Mouse (Mus musculus) cerebellum, adult 8-10 months (tissue): ENCODE measurements around the gene Tomm34.

Experiments
- DNase-seq: peaks from one replicate; pipeline ENCODE4 v3.0.0; 2022

Gene Tomm34

GRCm38 (mm10) chr2:164070765-164071436, at the start of gene Tomm34:
TSS of gene Tomm34 (minus strand) at chr2:164071169.
- DNase-seq, result peak; percentile 92

GRCm38 (mm10) chr2:164119503-164119902, 48.5 kb upstream of the Tomm34 start:
- DNase-seq, result no peak

GRCm38 (mm10) chr2:164115531-164115930, 44.6 kb upstream of the Tomm34 start:
- DNase-seq, result no peak

GRCm38 (mm10) chr2:164114051-164114450, 43.1 kb upstream of the Tomm34 start:
- no peak for DNase-seq

GRCm38 (mm10) chr2:164111546-164111945, 40.6 kb upstream of the Tomm34 start:
- DNase-seq, result no peak

GRCm38 (mm10) chr2:164108501-164108900, 37.5 kb upstream of the Tomm34 start:
- no peak for DNase-seq

GRCm38 (mm10) chr2:164107125-164107874, 36.3 kb upstream of the Tomm34 start:
- no peak for DNase-seq

GRCm38 (mm10) chr2:164106287-164107035, 35.5 kb upstream of the Tomm34 start:
- no peak for DNase-seq

- peak; percentile 60 for DNase-seq
Observed at GRCm38 (mm10) chr2:164103501-164103900, 32.5 kb upstream of the Tomm34 start.

GRCm38 (mm10) chr2:164102366-164102765, 31.4 kb upstream of the Tomm34 start:
- no peak for DNase-seq

GRCm38 (mm10) chr2:164101936-164102335, 31.0 kb upstream of the Tomm34 start:
- no peak for DNase-seq

- peak; percentile 50 for DNase-seq
Observed at GRCm38 (mm10) chr2:164098603-164099250, 27.8 kb upstream of the Tomm34 start.

- no peak for DNase-seq
Observed at GRCm38 (mm10) chr2:164094152-164094551, 23.2 kb upstream of the Tomm34 start.

GRCm38 (mm10) chr2:164089508-164089907, 18.5 kb upstream of the Tomm34 start:
- no peak for DNase-seq

- DNase-seq, result no peak
Observed at GRCm38 (mm10) chr2:164087416-164088017, 16.5 kb upstream of the Tomm34 start.

GRCm38 (mm10) chr2:164084342-164084700, 13.4 kb upstream of the Tomm34 start:
- DNase-seq, result no peak

- no peak for DNase-seq
Observed at GRCm38 (mm10) chr2:164083609-164084341, 12.8 kb upstream of the Tomm34 start.

- DNase-seq, result no peak
Observed at GRCm38 (mm10) chr2:164082175-164082574, 11.2 kb upstream of the Tomm34 start.

GRCm38 (mm10) chr2:164081577-164081976, 10.6 kb upstream of the Tomm34 start:
- DNase-seq, result no peak

- no peak for DNase-seq
Observed at GRCm38 (mm10) chr2:164079488-164079887, 8.5 kb upstream of the Tomm34 start.

- DNase-seq, result no peak
Observed at GRCm38 (mm10) chr2:164077875-164078274, 6.9 kb upstream of the Tomm34 start.

- no peak for DNase-seq
Observed at GRCm38 (mm10) chr2:164076874-164077425, 6.0 kb upstream of the Tomm34 start.
